Mouse (Mus musculus) megakaryocyte, embryonic 14.5 days (primary cell): ENCODE measurements around the gene Csk. TPM values are rescaled to one million over a fixed set of nuclear protein-coding genes. Genes with fewer than 3 reads are reported as not detected.

ENCODE experiments used
- H3K27me3 ChIP-seq: replicated peaks from 2 replicates; pipeline ENCODE3; 2012; ENCODE audit warnings: inconsistent platforms
- H3K36me3 ChIP-seq: replicated peaks from 2 replicates; pipeline ENCODE3; 2012; ENCODE audit warnings: low read length, inconsistent platforms, mixed read lengths
- H3K4me1 ChIP-seq: 2 replicates; pipeline ENCODE4 v1.6.1; 2012; ENCODE audit warnings: inconsistent platforms
- H3K4me3 ChIP-seq: replicated peaks from 2 replicates; pipeline ENCODE3; 2012; ENCODE audit warnings: moderate library complexity, mild to moderate bottlenecking, inconsistent platforms
- H3K9me3 ChIP-seq: 2 replicates; pipeline ENCODE4 v1.6.1; 2012; ENCODE audit warnings: inconsistent platforms
- FLI1 ChIP-seq: IDR thresholded peaks from 2 replicates; pipeline ENCODE4 v1.6.1; 2012; ENCODE audit warnings: low read length, inconsistent platforms, mixed read lengths
- GATA1 ChIP-seq: IDR thresholded peaks from 3 replicates; pipeline ENCODE4 v1.6.1; 2012; ENCODE audit warnings: mixed read lengths, low read length, inconsistent platforms, borderline replicate concordance
- polyA plus RNA-seq: library from polyadenylated mRNA; stranded (reverse); fragments of >175 nt; gene quantifications from 2 replicates; pipeline ENCODE4 v1.2.3, GENCODE M21; 2012; ENCODE audit warnings: low replicate concordance; ENCODE audit not compliant: insufficient read depth

Gene Csk
- polyA plus RNA-seq, 1 experiment: 400 TPM

GRCm38 (mm10) chr9:57647286-57648108, 5.9 kb downstream of the Csk start:
- TF ChIP-seq FLI1: no peak
- TF ChIP-seq GATA1: no peak
- Histone ChIP-seq H3K4me3 (peak overlapping the region; percentile 83), H3K4me1 (peaks cover 73% of the 10 kb centered on the region)

GRCm38 (mm10) chr9:57646551-57647103, 6.8 kb downstream of the Csk start:
- peak overlapping the region; percentile 83 for H3K4me3 ChIP-seq
- no peaks in the 10 kb centered on the region for H3K27me3 ChIP-seq
- H3K36me3 ChIP-seq: peaks cover 21% of the 10 kb centered on the region
- peaks cover 74% of the 10 kb centered on the region for H3K4me1 ChIP-seq
- H3K9me3 ChIP-seq: no peaks in the 10 kb centered on the region
- TF ChIP-seq FLI1 (no peak), GATA1 (no peak)

More at GRCm38 (mm10) chr9:57647286-57648108, 5.9 kb downstream of the Csk start:
- Histone ChIP-seq H3K27me3 (no peaks in the 10 kb centered on the region), H3K36me3 (peaks cover 12% of the 10 kb centered on the region), H3K9me3 (no peaks in the 10 kb centered on the region)

GRCm38 (mm10) chr9:57644944-57645893, 8.2 kb downstream of the Csk start:
- TF ChIP-seq FLI1 (no peak), GATA1 (no peak)
- peaks cover 74% of the 10 kb centered on the region for H3K4me1 ChIP-seq

GRCm38 (mm10) chr9:57644442-57644943, 8.9 kb downstream of the Csk start:
- TF ChIP-seq GATA1: no peak
- TF ChIP-seq FLI1: no peak
- peaks cover 79% of the 10 kb centered on the region for H3K4me1 ChIP-seq
- peak overlapping the region; percentile 98 for H3K4me3 ChIP-seq
- no peaks in the 10 kb centered on the region for H3K27me3 ChIP-seq
- H3K9me3 ChIP-seq: no peaks in the 10 kb centered on the region
- H3K36me3 ChIP-seq: peaks cover 33% of the 10 kb centered on the region

More at GRCm38 (mm10) chr9:57644944-57645893, 8.2 kb downstream of the Csk start:
- peaks cover 29% of the 10 kb centered on the region for H3K36me3 ChIP-seq
- H3K27me3 ChIP-seq: no peaks in the 10 kb centered on the region
- H3K4me3 ChIP-seq: peak overlapping the region; percentile 98
- H3K9me3 ChIP-seq: no peaks in the 10 kb centered on the region

- Histone ChIP-seq H3K36me3 (peaks cover 34% of the 10 kb centered on the region), H3K27me3 (no peaks in the 10 kb centered on the region), H3K4me1 (peaks cover 86% of the 10 kb centered on the region), H3K4me3 (peak overlapping the region; percentile 98), H3K9me3 (no peaks in the 10 kb centered on the region)
- TF ChIP-seq GATA1 (peak; percentile 73; the same call in 1 of the 3 replicates), FLI1 (no peak)
These were observed 9.6 kb downstream of the Csk start for GRCm38 (mm10) chr9:57643856-57644180.

- H3K4me3 ChIP-seq: peak overlapping the region; percentile 98
- no peaks in the 10 kb centered on the region for H3K27me3 ChIP-seq
- H3K4me1 ChIP-seq: peaks cover 86% of the 10 kb centered on the region
- no peak for TF ChIP-seq FLI1
- TF ChIP-seq GATA1: no peak
- H3K9me3 ChIP-seq: no peaks in the 10 kb centered on the region
- H3K36me3 ChIP-seq: peaks cover 36% of the 10 kb centered on the region
These were observed 10.1 kb downstream of the Csk start for GRCm38 (mm10) chr9:57643169-57643855.

- Histone ChIP-seq H3K27me3 (no peaks in the 10 kb centered on the region), H3K4me3 (peak overlapping the region; percentile 98), H3K4me1 (peaks cover 86% of the 10 kb centered on the region), H3K9me3 (no peaks in the 10 kb centered on the region), H3K36me3 (peaks cover 49% of the 10 kb centered on the region)
- TF ChIP-seq FLI1 (no peak), GATA1 (no peak)
These were observed 11.5 kb downstream of the Csk start for GRCm38 (mm10) chr9:57641775-57642550.

- Histone ChIP-seq H3K9me3 (no peaks in the 10 kb centered on the region), H3K36me3 (peaks cover 58% of the 10 kb centered on the region), H3K4me3 (peak overlapping the region; percentile 98), H3K27me3 (no peaks in the 10 kb centered on the region), H3K4me1 (peaks cover 86% of the 10 kb centered on the region)
- TF ChIP-seq FLI1: no peak
- TF ChIP-seq GATA1: no peak
These were observed 12.4 kb downstream of the Csk start for GRCm38 (mm10) chr9:57641022-57641421.
